Mouse (Mus musculus) forebrain, postnatal 0 days (tissue): ENCODE data around the gene Plk1. TPM values are rescaled to one million over a fixed set of nuclear protein-coding genes. Genes with fewer than 3 reads are reported as not detected.
A peak's percentile ranks its signal among the peaks of the same experiment; 100 is the strongest.

Source experiments
- ATAC-seq: fragments of 200-750 bp; cut with Nextera tagmentation; 2 replicates; pipeline ENCODE4 v1.8.0; 2017; ENCODE audit warnings: mild to moderate bottlenecking, moderate library complexity
- DNase-seq: peaks from one replicate; pipeline ENCODE4 v3.0.0-alpha.2; 2015
- H3K27ac ChIP-seq: fragments of 300-500 bp; sonication (generic); 2 replicates; pipeline ENCODE4 v1.5.1; 2014; ENCODE audit warnings: low read depth, mild to moderate bottlenecking, antibody characterized with exemption, low read length, moderate library complexity, mixed read lengths
- H3K27me3 ChIP-seq: fragments of 300-500 bp; sonication (generic); 2 replicates; pipeline ENCODE4 v1.6.1; 2014; ENCODE audit warnings: mild to moderate bottlenecking, low read length, mixed read lengths; ENCODE audit not compliant: insufficient read depth
- H3K36me3 ChIP-seq: fragments of 300-500 bp; sonication (generic); 2 replicates; pipeline ENCODE4 v1.6.1; 2014; ENCODE audit warnings: mild to moderate bottlenecking, moderate library complexity; ENCODE audit not compliant: insufficient read depth
- H3K4me1 ChIP-seq: fragments of 300-500 bp; sonication (generic); 2 replicates; pipeline ENCODE4 v1.6.1; 2014; ENCODE audit warnings: antibody characterized with exemption; ENCODE audit not compliant: insufficient read depth
- H3K4me2 ChIP-seq: fragments of 300-500 bp; sonication (generic); 2 replicates; pipeline ENCODE4 v1.6.1; 2014; ENCODE audit warnings: low read depth, mild to moderate bottlenecking, moderate library complexity
- H3K4me3 ChIP-seq: fragments of 300-500 bp; sonication (generic); 2 replicates; pipeline ENCODE4 v1.5.1; 2014; ENCODE audit warnings: low read depth, low read length, mixed read lengths
- H3K9ac ChIP-seq: fragments of 300-500 bp; sonication (generic); 2 replicates; pipeline ENCODE4 v1.6.1; 2014; ENCODE audit warnings: mild to moderate bottlenecking
- H3K9me3 ChIP-seq: fragments of 300-500 bp; sonication (generic); 2 replicates; pipeline ENCODE4 v1.6.1; 2016; ENCODE audit warnings: low read length
- CTCF ChIP-seq: sonication (generic); IDR thresholded peaks from 2 replicates; pipeline ENCODE4 v1.5.1; 2016; ENCODE audit warnings: antibody characterized with exemption, control low read depth, low read depth
- WGBS: fragments of 180-500 bp; shearing (Covaris S2); extraction: QIAGEN DNeasy Blood & Tissue Kit; methylation state at CpG from one replicate; pipeline ENCODE4 v1.1.7; 2014; 5-methylcytosine and 5-hydroxymethylcytosine counted together
- polyA plus RNA-seq: library from polyadenylated mRNA; unstranded; fragments of >200 nt; fragmentation: Nextera tagmentation; extraction: Ambion mirVana; gene quantifications from 2 replicates; pipeline ENCODE4 v1.2.1, GENCODE M21; 2015
- total RNA-seq: library from RNA; depleted of rRNA; stranded (reverse); fragments of >200 nt; gene quantifications from 2 replicates; pipeline ENCODE4 v1.2.3, GENCODE M21; 2014; rRNA removed

The Plk1 gene
- 4.0 and 7.3 TPM in 2 replicates for total RNA-seq
- polyA plus RNA-seq = 10.5 and 11.4 TPM in 2 replicates

- peak; percentile 99 for ATAC-seq
- H3K4me1 ChIP-seq = peaks cover 9% of the 10 kb centered on the region
- TF ChIP-seq CTCF = no peak
- H3K4me3 ChIP-seq = peak within 1 kb of the TSS; percentile 42
- peak within 1 kb of the TSS; percentile 49 for H3K9ac ChIP-seq
- WGBS = 1% methylated on average over 63 of the region's 63 CpGs
- no peaks in the 10 kb centered on the region for H3K27me3 ChIP-seq
- no peak within 1 kb of the TSS for H3K27ac ChIP-seq
- no peaks in the 10 kb centered on the region for H3K9me3 ChIP-seq
- peaks cover 3% of the 10 kb centered on the region; the same call in 1 of the 2 replicates for H3K36me3 ChIP-seq
- H3K4me2 ChIP-seq = peak within 1 kb of the TSS; percentile 94
- DNase-seq = peak; percentile 92
Observed at GRCm38 (mm10) chr7:122158915-122159902, at the start of gene Plk1. TSS of gene Plk1 (plus strand) at chr7:122159439.

- Histone ChIP-seq H3K36me3 (peaks cover 9% of the 10 kb centered on the region), H3K4me3 (no peak overlapping the region), H3K4me1 (no peaks in the 10 kb centered on the region), H3K9me3 (no peaks in the 10 kb centered on the region), H3K27ac (no peak overlapping the region), H3K9ac (no peak overlapping the region), H3K27me3 (no peaks in the 10 kb centered on the region), H3K4me2 (no peak overlapping the region)
- DNase-seq (no peak), ATAC-seq (no peak)
- no peak for TF ChIP-seq CTCF
- WGBS = 85% methylated on average over 4 of the region's 4 CpGs
Observed at GRCm38 (mm10) chr7:122123518-122123917, 35.7 kb upstream of the Plk1 start.

- Histone ChIP-seq H3K4me2 (no peak overlapping the region), H3K4me1 (no peaks in the 10 kb centered on the region), H3K4me3 (no peak overlapping the region), H3K27me3 (no peaks in the 10 kb centered on the region), H3K9ac (no peak overlapping the region), H3K27ac (no peak overlapping the region), H3K9me3 (no peaks in the 10 kb centered on the region), H3K36me3 (peaks cover 8% of the 10 kb centered on the region)
- peak; percentile 22; the same call in 1 of the 2 replicates for TF ChIP-seq CTCF
- no peak for DNase-seq
- 75% methylated on average over 8 of the region's 8 CpGs for WGBS
- no peak for ATAC-seq
Observed at GRCm38 (mm10) chr7:122125636-122126035, 33.6 kb upstream of the Plk1 start.

- no peak overlapping the region for H3K4me2 ChIP-seq
- no peak for TF ChIP-seq CTCF
- ATAC-seq = no peak
- peaks cover 6% of the 10 kb centered on the region for H3K36me3 ChIP-seq
- H3K4me3 ChIP-seq = no peak overlapping the region
- no peaks in the 10 kb centered on the region for H3K4me1 ChIP-seq
- WGBS = 92% methylated on average over 11 of the region's 11 CpGs
- H3K27me3 ChIP-seq = no peaks in the 10 kb centered on the region
- no peak overlapping the region for H3K9ac ChIP-seq
- no peak overlapping the region for H3K27ac ChIP-seq
- DNase-seq = no peak
- H3K9me3 ChIP-seq = no peaks in the 10 kb centered on the region
Observed at GRCm38 (mm10) chr7:122126946-122127345, 32.3 kb upstream of the Plk1 start.

DNA sequence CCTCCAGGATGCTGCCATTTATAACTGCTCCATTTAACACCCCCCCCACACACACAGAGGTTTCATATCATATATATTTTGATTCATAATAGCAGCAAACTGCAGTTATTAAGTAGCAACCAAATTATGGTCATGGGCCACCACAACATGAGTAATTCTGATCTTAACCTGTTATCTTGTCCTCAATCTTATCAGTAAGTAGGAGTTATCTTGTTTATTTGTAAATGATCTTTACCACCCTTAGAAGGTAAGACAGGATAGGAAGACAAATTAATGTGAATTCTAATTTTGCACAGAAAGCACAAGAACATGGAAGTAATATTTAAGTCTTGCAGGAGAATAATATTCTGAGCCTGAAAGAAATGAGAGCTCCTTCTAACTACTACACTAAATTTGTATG is 27.4 kb upstream of the Plk1 start:
- Histone ChIP-seq H3K9ac (no peak overlapping the region), H3K27me3 (no peaks in the 10 kb centered on the region), H3K27ac (no peak overlapping the region), H3K4me1 (peaks cover 8% of the 10 kb centered on the region; the same call in 1 of the 2 replicates), H3K9me3 (no peaks in the 10 kb centered on the region), H3K36me3 (peaks cover 25% of the 10 kb centered on the region), H3K4me2 (peak overlapping the region; percentile 89; the same call in 1 of the 2 replicates), H3K4me3 (peak overlapping the region; percentile 96; the same call in 1 of the 2 replicates)
- TF ChIP-seq CTCF = no peak
- ATAC-seq (no peak), DNase-seq (no peak)

- Histone ChIP-seq H3K4me3 (peak within 1 kb of the TSS; percentile 96), H3K4me1 (peaks cover 8% of the 10 kb centered on the region; the same call in 1 of the 2 replicates), H3K9ac (peak within 1 kb of the TSS; percentile 87), H3K4me2 (peak within 1 kb of the TSS; percentile 89), H3K27me3 (no peaks in the 10 kb centered on the region), H3K36me3 (peaks cover 22% of the 10 kb centered on the region), H3K27ac (peak within 1 kb of the TSS; percentile 86), H3K9me3 (no peaks in the 10 kb centered on the region)
- peak; percentile 99 for ATAC-seq
- peak; percentile 99 for DNase-seq
- no peak for TF ChIP-seq CTCF
- under 1% methylated on average over 54 of the region's 54 CpGs for WGBS
Observed at GRCm38 (mm10) chr7:122132497-122133337, 26.5 kb upstream of the Plk1 start, which contains the start of the genes Palb2 and Dctn5. TSS of gene Palb2 (minus strand) at chr7:122132985. TSS of gene Dctn5 (plus strand) at chr7:122133041.
